Comparison of ENCODE assay signal across 8 mouse cellular contexts in the genomic region with DNA sequence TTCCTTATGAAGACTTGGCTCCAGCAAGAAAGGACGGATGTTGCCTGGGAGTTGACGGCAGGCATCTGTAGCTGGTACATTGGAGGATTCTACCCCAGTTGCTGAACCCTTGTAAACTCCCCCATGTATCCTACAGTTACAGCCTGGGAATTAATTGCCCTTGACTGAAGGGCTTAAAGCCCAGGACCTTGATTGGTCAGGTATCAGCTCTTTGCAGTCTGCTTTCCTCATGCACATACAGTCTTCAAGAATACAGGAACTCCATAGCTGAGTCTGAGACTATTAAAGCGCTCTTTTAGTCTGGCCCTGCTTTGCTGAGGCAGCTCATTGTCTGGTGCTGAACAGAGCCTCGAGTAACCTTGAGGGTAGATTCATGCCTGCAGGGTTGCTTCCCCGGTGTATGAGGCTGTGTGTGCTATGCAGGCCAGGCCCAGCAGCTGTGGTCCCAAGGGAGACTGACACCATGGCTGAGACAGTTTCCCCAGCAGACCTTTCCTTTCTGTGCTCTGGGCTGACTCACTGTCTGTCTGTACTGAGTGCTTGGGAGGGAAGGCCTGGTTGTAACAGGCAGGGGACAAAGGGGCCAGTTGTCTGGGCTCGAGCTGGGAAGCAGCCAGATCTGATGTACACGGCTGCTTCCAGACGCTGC. TPM values are rescaled to one million over a fixed set of nuclear protein-coding genes. Genes with fewer than 3 reads are reported as not detected.
DNase-seq lines count a peak whose midpoint lies in the region; ATAC-seq lines count a peak whose summit lies in the region.

No protein-coding gene starts in this region.

- WGBS in forebrain, embryonic 12.5 days: 55% methylated on average over 8 of the region's 8 CpGs
- 38% methylated on average over 8 of the region's 8 CpGs for WGBS in hindbrain, embryonic 14.5 days
- 42% methylated on average over 8 of the region's 8 CpGs for WGBS in neural tube, embryonic 14.5 days

- H3K36me3 ChIP-seq in forebrain, embryonic 12.5 days (replicated peaks): peaks cover 11% of the 10 kb centered on the region; the same call in 1 of the 2 replicates
- 0 out of 2 replicates have a peak, but pooled peaks cover 6% of the 10 kb centered on the region for H3K36me3 ChIP-seq in hindbrain, embryonic 14.5 days (replicated peaks; ENCODE audit: control insufficient read depth, insufficient read depth)
- no peaks in the 10 kb centered on the region for H3K36me3 ChIP-seq in neural tube, embryonic 14.5 days (ENCODE audit: control insufficient read depth, insufficient read depth, low read length)

- H3K4me3 ChIP-seq in forebrain, embryonic 12.5 days (replicated peaks): no peak overlapping the region
- no peak overlapping the region for H3K4me3 ChIP-seq in hindbrain, embryonic 14.5 days (replicated peaks; ENCODE audit: low read length)
- no peak overlapping the region for H3K4me3 ChIP-seq in neural tube, embryonic 14.5 days (ENCODE audit: low read depth, low read length)

- ATAC-seq in forebrain, embryonic 12.5 days (ENCODE audit: low FRiP score): 0 out of 2 replicates have a peak, but pooled peaks have one; percentile 49
- peak; percentile 58 for ATAC-seq in hindbrain, embryonic 14.5 days (ENCODE audit: low FRiP score)
- ATAC-seq in neural tube, embryonic 14.5 days (ENCODE audit: low read depth): peak; percentile 68
- no peak for ATAC-seq in granulocyte monocyte progenitor cell, adult 5-6 weeks (replicated peaks; ENCODE audit: poor library complexity, severe bottlenecking)
- no peak for ATAC-seq in inflammation-experienced regulatory T-cells, adult 6 months

- H3K4me2 ChIP-seq in forebrain, embryonic 12.5 days: no peak overlapping the region
- no peak overlapping the region for H3K4me2 ChIP-seq in hindbrain, embryonic 14.5 days (replicated peaks)
- no peak overlapping the region for H3K4me2 ChIP-seq in neural tube, embryonic 14.5 days (ENCODE audit: low read depth, low read length)

- no peaks in the 10 kb centered on the region for H3K9me3 ChIP-seq in forebrain, embryonic 12.5 days
- H3K9me3 ChIP-seq in hindbrain, embryonic 14.5 days (ENCODE audit: control insufficient read depth, low read length): no peaks in the 10 kb centered on the region
- no peaks in the 10 kb centered on the region for H3K9me3 ChIP-seq in neural tube, embryonic 14.5 days (ENCODE audit: control insufficient read depth, low read length)

- peak; percentile 21 for DNase-seq in left cerebral cortex, adult 11 months (ENCODE audit: low spot score)
- no peak for DNase-seq in left cerebral cortex, postnatal 36 days (ENCODE audit: low spot score in 2 of 2)
- no peak for DNase-seq in hindbrain, embryonic 14.5 days (ENCODE audit: low spot score)
- no peak for DNase-seq in thymus, postnatal 10 days (ENCODE audit: low spot score in 2 of 2)

- no peak overlapping the region for H3K9ac ChIP-seq in forebrain, embryonic 12.5 days
- H3K9ac ChIP-seq in hindbrain, embryonic 14.5 days: no peak overlapping the region
- no peak overlapping the region for H3K9ac ChIP-seq in neural tube, embryonic 14.5 days (replicated peaks; ENCODE audit: low read depth, low read length)

- peaks cover 28% of the 10 kb centered on the region for H3K4me1 ChIP-seq in forebrain, embryonic 12.5 days
- peaks cover 17% of the 10 kb centered on the region for H3K4me1 ChIP-seq in hindbrain, embryonic 14.5 days (replicated peaks; ENCODE audit: control insufficient read depth, insufficient read depth, low read length)
- H3K4me1 ChIP-seq in neural tube, embryonic 14.5 days (ENCODE audit: control insufficient read depth, insufficient read depth, low read length): peaks cover 13% of the 10 kb centered on the region

- H3K27me3 ChIP-seq in forebrain, embryonic 12.5 days: no peaks in the 10 kb centered on the region
- H3K27me3 ChIP-seq in hindbrain, embryonic 14.5 days (ENCODE audit: control insufficient read depth, insufficient read depth, low read length): no peaks in the 10 kb centered on the region
- H3K27me3 ChIP-seq in neural tube, embryonic 14.5 days (ENCODE audit: control insufficient read depth, insufficient read depth, low read length): no peaks in the 10 kb centered on the region

- intact Hi-C loops in left cerebral cortex, postnatal 36 days (cut with DNase I): no loop called here

- H3K27ac ChIP-seq in forebrain, embryonic 12.5 days: peak overlapping the region; percentile 21; the same call in 1 of the 2 replicates
- H3K27ac ChIP-seq in hindbrain, embryonic 14.5 days: peak overlapping the region; percentile 65
- peak overlapping the region; percentile 57 for H3K27ac ChIP-seq in neural tube, embryonic 14.5 days (ENCODE audit: low read depth, low read length)

RNA-seq across cellular contexts. Expression of a gene that starts 17.6 kb away (rescaled TPM):
- total RNA-seq in left cerebral cortex, postnatal 36 days (2021): 10 to 100 TPM; 29.5 to 31.3 TPM
- 54.9 and 58.6 TPM in 2 replicates for polyA plus RNA-seq in forebrain, embryonic 12.5 days (2016; fragmentation: Nextera tagmentation; extraction: Ambion mirVana)
- 63.8 and 68.2 TPM in 2 replicates for polyA plus RNA-seq in hindbrain, embryonic 14.5 days (2014; fragmentation: Nextera tagmentation; extraction: Ambion mirVana)
- 67.9 and 69.8 TPM in 2 replicates for polyA plus RNA-seq in neural tube, embryonic 14.5 days (2014; fragmentation: Nextera tagmentation; extraction: Ambion mirVana)
- total RNA-seq in granulocyte monocyte progenitor cell, adult 5-6 weeks (2014; fragmentation: Nextera tagmentation): 33.0 and 38.9 TPM in 2 replicates
- total RNA-seq in granulocyte monocyte progenitor cell, adult 5-6 weeks (2017): 36.1 and 40.8 TPM in 2 replicates
- 10 to 100 TPM; 49.6 to 57.3 (median 56.3) TPM for polyA plus RNA-seq in inflammation-experienced regulatory T-cells, adult 6 months (2017; shearing (Covaris generic))

Comparison
In these comparisons a context has a peak if more than half of its experiments do, and no peak if none do; other contexts are left out.
1. ATAC-seq: peak in forebrain, embryonic 12.5 days (single experiment), hindbrain, embryonic 14.5 days (single experiment) and neural tube, embryonic 14.5 days (single experiment); none in granulocyte monocyte progenitor cell, adult 5-6 weeks (single experiment) and inflammation-experienced regulatory T-cells, adult 6 months (single experiment).
2. Peak in every context shown above with its lines, with median percentiles within 50 percentile points of each other: H3K27ac ChIP-seq.